Mouse (Mus musculus): ENCODE results near the gene Fam53b.
"Not testable (repeated sequence)": the region's sequence is repeated elsewhere in the genome, so short reads cannot be mapped to it uniquely, and the experiment has no call there.

Fam53b gene

GRCm38 (mm10) chr7:132683923-132684322 is 129.8 kb downstream of the Fam53b start:
- DNase-seq (ENCODE audit: low read depth, low spot score) = no peak

- DNase-seq (ENCODE audit: low read depth, low spot score) = no peak
Measured at GRCm38 (mm10) chr7:132682901-132683300, 130.8 kb downstream of the Fam53b start.

- no peak for DNase-seq (ENCODE audit: low read depth, low spot score)
Measured at GRCm38 (mm10) chr7:132682336-132682735, 131.3 kb downstream of the Fam53b start.

GRCm38 (mm10) chr7:132681831-132682230 is 131.9 kb downstream of the Fam53b start:
- DNase-seq (ENCODE audit: low read depth, low spot score) = no peak

- no peak for DNase-seq (ENCODE audit: low read depth, low spot score)
Measured at GRCm38 (mm10) chr7:132681296-132681695, 132.4 kb downstream of the Fam53b start.

GRCm38 (mm10) chr7:132679549-132679948 is 134.1 kb downstream of the Fam53b start:
- DNase-seq (ENCODE audit: low read depth, low spot score) = no peak

GRCm38 (mm10) chr7:132679117-132679516 is 134.6 kb downstream of the Fam53b start:
- no peak for DNase-seq (ENCODE audit: low read depth, low spot score)

- DNase-seq (ENCODE audit: low read depth, low spot score) = no peak
Measured at GRCm38 (mm10) chr7:132675922-132676321, 137.8 kb downstream of the Fam53b start.

- no peak for DNase-seq (ENCODE audit: low read depth, low spot score)
Measured at GRCm38 (mm10) chr7:132673931-132674755, 139.5 kb downstream of the Fam53b start.

GRCm38 (mm10) chr7:132672481-132672959 is 141.2 kb downstream of the Fam53b start:
- peak; percentile 41 for DNase-seq (ENCODE audit: low read depth, low spot score)

- no peak for DNase-seq (ENCODE audit: low read depth, low spot score)
Measured at GRCm38 (mm10) chr7:132670863-132671165, 142.9 kb downstream of the Fam53b start.

- no peak for DNase-seq (ENCODE audit: low read depth, low spot score)
Measured at GRCm38 (mm10) chr7:132669999-132670862, 143.5 kb downstream of the Fam53b start.

- DNase-seq (ENCODE audit: low read depth, low spot score) = peak; percentile 28
Measured at GRCm38 (mm10) chr7:132668604-132669003, 145.1 kb downstream of the Fam53b start.

GRCm38 (mm10) chr7:132666516-132666915 is 147.2 kb downstream of the Fam53b start:
- no peak for DNase-seq (ENCODE audit: low read depth, low spot score)

GRCm38 (mm10) chr7:132665664-132666382 is 147.9 kb downstream of the Fam53b start:
- no peak for DNase-seq (ENCODE audit: low read depth, low spot score)

GRCm38 (mm10) chr7:132664815-132665214 is 148.9 kb downstream of the Fam53b start:
- DNase-seq (ENCODE audit: low read depth, low spot score) = no peak

- DNase-seq (ENCODE audit: low read depth, low spot score) = not testable (repeated sequence)
Measured at GRCm38 (mm10) chr7:132662831-132663230, 150.9 kb downstream of the Fam53b start.

Data from 3T3-L1 (cell line).